Mouse (Mus musculus) left cerebral cortex, adult 18-20 months (tissue): Measurements from ENCODE around the gene Asb8. TPM values are rescaled to one million over a fixed set of nuclear protein-coding genes. Genes with fewer than 3 reads are reported as not detected.

Experiments
- DNase-seq, 2 experiments: peaks; one replicate each; pipeline ENCODE4 v3.0.0; 2021 to 2022; ENCODE audit warnings: low spot score in 2 of 2, mixed read lengths in 1 of 2
- total RNA-seq, 2 experiments: library from RNA; stranded (reverse); gene quantifications; 2 replicates each; pipeline ENCODE4 v1.2.3; 2021

The Asb8 gene
- total RNA-seq, 2 experiments from 2014 or later = 49.5 to 53.6 TPM

DNA sequence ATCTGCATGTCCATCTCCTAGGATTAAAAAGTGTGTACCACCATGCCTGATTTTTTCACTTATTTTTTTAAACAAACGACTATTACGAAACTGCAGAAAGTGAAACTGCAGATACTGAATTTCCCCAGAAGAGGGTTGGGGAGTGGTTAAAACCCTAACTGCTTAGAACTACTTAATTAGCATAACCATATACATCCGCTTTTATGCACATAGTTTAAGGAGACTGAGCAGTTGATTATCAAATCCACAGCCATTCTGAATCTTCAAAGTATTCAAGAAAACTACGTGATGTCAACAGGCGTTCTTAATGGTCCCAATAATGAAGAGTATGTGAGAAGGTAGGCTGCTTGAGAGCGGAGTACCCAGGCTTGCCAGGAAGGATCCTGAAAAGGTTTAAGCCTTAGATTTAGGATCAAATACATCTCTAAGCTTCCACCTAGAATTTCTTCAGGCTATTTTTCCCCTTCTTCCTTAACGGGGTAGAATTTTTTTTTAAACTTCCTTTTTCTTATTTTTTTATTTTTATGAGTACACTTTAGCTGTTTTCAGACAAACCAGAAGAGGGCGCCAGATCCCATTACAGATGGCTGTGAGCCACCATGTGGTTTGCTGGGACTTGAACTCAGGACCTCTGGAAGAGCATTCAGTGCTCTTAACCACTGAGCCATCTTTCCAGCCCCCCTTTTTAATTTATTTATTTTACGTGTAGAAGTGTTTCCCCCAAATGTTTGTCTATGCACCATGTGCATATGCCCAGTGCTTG lies 75.8 kb downstream of the Asb8 start:
- peak in 1 of 2 experiments; percentile 40 for DNase-seq

DNA sequence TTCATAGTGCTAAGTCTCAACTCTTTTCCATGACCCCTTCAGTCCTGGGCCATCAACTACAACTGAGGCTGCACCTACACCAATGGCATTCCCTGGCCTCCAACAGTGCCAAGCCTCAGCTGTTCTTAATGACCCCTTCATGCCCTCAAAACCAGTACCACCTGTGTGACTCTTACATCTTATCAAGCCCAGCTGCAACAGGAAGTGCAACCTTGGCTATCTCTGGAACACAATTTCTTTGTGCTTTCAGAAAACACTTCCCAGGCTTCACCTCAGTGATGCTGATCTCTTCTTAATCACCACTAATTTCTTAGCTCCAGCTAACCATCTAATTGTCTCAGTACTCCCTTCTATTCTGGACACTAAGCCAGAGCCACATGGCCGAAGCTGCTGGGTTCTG lies 76.5 kb downstream of the Asb8 start:
- DNase-seq = no peak

Other genes with a start within 250 kb of the Asb8 start
- 10 to 100 TPM; 33.2 to 34.9 TPM for gene Tmem106c, start 201.4 kb downstream of the Asb8 start, total RNA-seq
- under 1 TPM; 0.86 to 0.91 TPM for gene Col2a1, start 160.9 kb downstream of the Asb8 start, total RNA-seq
- gene Pfkm, start 73.0 kb downstream of the Asb8 start, total RNA-seq = 100 to 1,000 TPM; 399 to 431 TPM
- gene Senp1, start 71.9 kb downstream of the Asb8 start, total RNA-seq = 10 to 100 TPM; 11.7 to 11.8 TPM
- gene Ccdc184, start 1.5 kb upstream of the Asb8 start, total RNA-seq = 10 to 100 TPM; 22.5 to 23.2 TPM
- not detected for gene Olfr288, start 29.9 kb upstream of the Asb8 start, total RNA-seq
- gene Gm44579, start 55.4 kb upstream of the Asb8 start, total RNA-seq = under 1 TPM in 1 of 2 experiments, not detected in 1; 0.37 TPM
- 1 to 10 TPM; 3.9 to 4.9 TPM for gene Olfr287, start 55.4 kb upstream of the Asb8 start, total RNA-seq
- not detected for gene Olfr286, start 68.8 kb upstream of the Asb8 start, total RNA-seq
- gene H1fnt, start 91.7 kb upstream of the Asb8 start, total RNA-seq = not detected
- gene Zfp641, start 130.5 kb upstream of the Asb8 start, total RNA-seq = 1 to 10 TPM; 6.6 to 7.1 TPM
- not detected for gene Olfr285, start 151.7 kb upstream of the Asb8 start, total RNA-seq
- gene Olfr284, start 175.4 kb upstream of the Asb8 start, total RNA-seq = not detected
- not detected for gene Olfr283, start 215.3 kb upstream of the Asb8 start, total RNA-seq